ENCODE assay signal across 15 mouse cellular contexts in the genomic region with DNA sequence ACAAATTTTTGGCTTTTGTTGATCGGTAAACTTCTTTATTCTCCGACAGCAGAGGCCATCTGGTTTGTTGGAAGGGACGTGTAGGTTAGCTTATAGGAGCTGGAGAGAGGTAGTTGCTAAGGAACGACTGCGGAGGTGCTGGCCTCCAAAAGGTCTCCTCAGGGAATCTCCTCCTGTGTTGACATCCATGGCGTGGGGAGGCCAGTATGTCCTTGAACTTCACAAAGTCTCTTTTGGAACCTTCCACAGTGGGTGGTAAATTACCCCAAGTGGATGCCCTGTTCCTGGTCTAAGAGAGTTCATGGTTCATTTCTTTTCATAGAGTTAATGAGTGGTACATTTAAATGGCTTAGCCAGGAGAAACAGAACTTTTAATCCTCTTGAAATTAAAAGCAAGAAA.
DNase-seq lines count a peak whose midpoint lies in the region; ATAC-seq lines count a peak whose summit lies in the region.
"Had no signal": no experiment of that assay in that cellular context is flagged by ENCODE, and none has a peak within 500 bp of the region (broad histone marks: within the 10 kb centered on the region; RNA-seq: fewer than 3 reads in every experiment).

No protein-coding gene starts in this region.

- 8% methylated on average over 6 of the region's 6 CpGs for WGBS in forebrain, embryonic 14.5 days
- 22% methylated on average over 6 of the region's 6 CpGs for WGBS in forebrain, embryonic 12.5 days

- H3K36me3 ChIP-seq in forebrain, embryonic 14.5 days (ENCODE audit: control insufficient read depth, insufficient read depth, low read length), result no peaks in the 10 kb centered on the region
- H3K36me3 ChIP-seq in forebrain, embryonic 12.5 days (replicated peaks), result no peaks in the 10 kb centered on the region
- H3K36me3 ChIP-seq: embryonic facial prominence, embryonic 13.5 days; liver, embryonic 13.5 days had no signal

- H3K27ac ChIP-seq in forebrain, embryonic 14.5 days (ENCODE audit: low read depth, low read length), result no peak overlapping the region
- no peak overlapping the region for H3K27ac ChIP-seq in forebrain, embryonic 12.5 days
- H3K27ac ChIP-seq: embryonic facial prominence, embryonic 13.5 days; heart, adult 2 months; liver, embryonic 13.5 days had no signal

- peak; percentile 17 for DNase-seq in forebrain, embryonic 14.5 days (ENCODE audit: low spot score)
- DNase-seq in kidney, postnatal 14 days, result peak; percentile 8
- DNase-seq in kidney, adult 11 months, result no peak
- DNase-seq in ZHBTc4 (ENCODE audit: low read depth, low spot score), result peak; percentile 13
- DNase-seq in adrenal gland, postnatal 36 days, result peak; percentile 53
- no peak for DNase-seq in layer of hippocampus, postnatal 14 days (ENCODE audit: low spot score in 2 of 2)
- DNase-seq in Muller cell, postnatal 12 days (ENCODE audit: inconsistent ontology term), result no peak
- DNase-seq: cerebellum, adult 9-11 months; heart, adult 2 months; left cerebral cortex, postnatal 4 days; liver, embryonic 13.5 days; right cerebral cortex, postnatal 25 days; thymus, postnatal 36 days had no signal

- H3K27me3 ChIP-seq in forebrain, embryonic 14.5 days (replicated peaks; ENCODE audit: control insufficient read depth, insufficient read depth, low read length), result no peaks in the 10 kb centered on the region
- no peaks in the 10 kb centered on the region for H3K27me3 ChIP-seq in forebrain, embryonic 12.5 days
- H3K27me3 ChIP-seq: embryonic facial prominence, embryonic 13.5 days; liver, embryonic 13.5 days had no signal

- H3K9me3 ChIP-seq in forebrain, embryonic 14.5 days (replicated peaks; ENCODE audit: control insufficient read depth, low read length), result no peaks in the 10 kb centered on the region
- H3K9me3 ChIP-seq in forebrain, embryonic 12.5 days, result no peaks in the 10 kb centered on the region
- H3K9me3 ChIP-seq: embryonic facial prominence, embryonic 13.5 days; liver, embryonic 13.5 days had no signal

- no peak overlapping the region for H3K9ac ChIP-seq in forebrain, embryonic 14.5 days (ENCODE audit: low read length)
- H3K9ac ChIP-seq in forebrain, embryonic 12.5 days, result no peak overlapping the region
- H3K9ac ChIP-seq: embryonic facial prominence, embryonic 13.5 days; liver, embryonic 13.5 days had no signal

- no peaks in the 10 kb centered on the region for H3K4me1 ChIP-seq in forebrain, embryonic 14.5 days (ENCODE audit: control insufficient read depth, insufficient read depth, low read length)
- H3K4me1 ChIP-seq in forebrain, embryonic 12.5 days, result no peaks in the 10 kb centered on the region
- H3K4me1 ChIP-seq: liver, embryonic 13.5 days had no signal

- ATAC-seq in forebrain, embryonic 14.5 days, result no peak
- ATAC-seq in forebrain, embryonic 12.5 days (ENCODE audit: low FRiP score), result no peak

- H3K4me2 ChIP-seq in forebrain, embryonic 14.5 days (ENCODE audit: low read length), result no peak overlapping the region
- no peak overlapping the region for H3K4me2 ChIP-seq in forebrain, embryonic 12.5 days
- H3K4me2 ChIP-seq: embryonic facial prominence, embryonic 13.5 days; liver, embryonic 13.5 days had no signal

- no peak overlapping the region for H3K4me3 ChIP-seq in forebrain, embryonic 14.5 days (ENCODE audit: low read depth, low read length)
- H3K4me3 ChIP-seq in forebrain, embryonic 12.5 days (replicated peaks), result no peak overlapping the region
- H3K4me3 ChIP-seq: embryonic facial prominence, embryonic 13.5 days; heart, adult 2 months; liver, embryonic 13.5 days had no signal

Comparison
In these comparisons a context has a peak if more than half of its experiments do, and no peak if none do; other contexts are left out.
1. DNase-seq: peak in forebrain, embryonic 14.5 days (single experiment), kidney, postnatal 14 days (single experiment), ZHBTc4 (single experiment) and adrenal gland, postnatal 36 days (2 of 2); none in kidney, adult 11 months (single experiment), layer of hippocampus, postnatal 14 days (0 of 2) and Muller cell, postnatal 12 days (single experiment).